Mouse (Mus musculus) heart, adult 2 months (tissue): ENCODE measurements around the gene Masp1. TPM values are rescaled to one million over a fixed set of nuclear protein-coding genes. Genes with fewer than 3 reads are reported as not detected.

Experiments used
- DNase-seq, 2 experiments: peaks; one replicate each; pipeline ENCODE4 v3.0.0; 2021
- H3K27ac ChIP-seq: fragments of 200-600 bp; 2 replicates; pipeline ENCODE4 v1.8.1; 2022
- H3K27me3 ChIP-seq: fragments of 200-500 bp; 2 replicates; pipeline ENCODE4 v1.6.1; 2012; ENCODE audit warnings: mild to moderate bottlenecking, low read length, inconsistent platforms, mixed read lengths; ENCODE audit not compliant: control insufficient read depth, insufficient read depth
- H3K36me3 ChIP-seq: fragments of 200-500 bp; 2 replicates; pipeline ENCODE4 v1.6.1; 2012; ENCODE audit warnings: low read length, inconsistent platforms; ENCODE audit not compliant: control insufficient read depth, insufficient read depth
- H3K4me1 ChIP-seq: fragments of 200-500 bp; 2 replicates; pipeline ENCODE4 v1.6.1; 2011; ENCODE audit warnings: low read length; ENCODE audit not compliant: control insufficient read depth, insufficient read depth
- H3K4me3 ChIP-seq: fragments of 200-600 bp; 2 replicates; pipeline ENCODE4 v1.8.1; 2022
- H3K79me2 ChIP-seq: fragments of 200-500 bp; replicated peaks from 2 replicates; pipeline ENCODE4 v1.6.1; 2012; ENCODE audit warnings: mild to moderate bottlenecking, inconsistent platforms, low read length, moderate library complexity, mixed read lengths; ENCODE audit not compliant: control insufficient read depth, insufficient read depth
- H3K9ac ChIP-seq: fragments of 200-500 bp; 2 replicates; pipeline ENCODE4 v1.6.1; 2012; ENCODE audit warnings: low read depth, mild to moderate bottlenecking, control low read depth, inconsistent platforms, low read length, mixed read lengths
- CTCF ChIP-seq: fragments of 200-600 bp; IDR thresholded peaks from 2 replicates; pipeline ENCODE4 v1.8.1; 2022; ENCODE audit warnings: antibody characterized with exemption, mild to moderate bottlenecking, moderate library complexity
- EP300 ChIP-seq: fragments of 200-500 bp; IDR thresholded peaks from 2 replicates; pipeline ENCODE4 v1.6.1; 2011; ENCODE audit warnings: low read depth, low read length, control low read depth; ENCODE audit not compliant: insufficient read depth
- POLR2A ChIP-seq: fragments of 200-500 bp; IDR thresholded peaks from 2 replicates; pipeline ENCODE4 v1.6.1; 2011; ENCODE audit warnings: mild to moderate bottlenecking, low read depth, low read length, control low read depth; ENCODE audit not compliant: insufficient read depth
- WGBS: fragments of 180-500 bp; shearing (Covaris S2); methylation state at CpG from one replicate; pipeline ENCODE4 v1.1.7; 2018; 5-methylcytosine and 5-hydroxymethylcytosine counted together
- intact Hi-C: fragments of 180-260 bp; cut with DNase I; formaldehyde crosslinking; loops from one replicate; pipeline ENCODE4 v1.15.1; 2025
- polyA plus RNA-seq: library from polyadenylated mRNA; depleted of rRNA; stranded (reverse); fragments of >200 nt; gene quantifications from 2 replicates; pipeline ENCODE4 v1.2.3, GENCODE M21; 2012
- total RNA-seq, 2 experiments: library from RNA; stranded (reverse); gene quantifications; 2 replicates each; pipeline ENCODE4 v1.2.3; 2021

The Masp1 gene
- total and polyA plus RNA-seq, 3 experiments = 10.3 to 15.8 (median 15.4) TPM

DNA sequence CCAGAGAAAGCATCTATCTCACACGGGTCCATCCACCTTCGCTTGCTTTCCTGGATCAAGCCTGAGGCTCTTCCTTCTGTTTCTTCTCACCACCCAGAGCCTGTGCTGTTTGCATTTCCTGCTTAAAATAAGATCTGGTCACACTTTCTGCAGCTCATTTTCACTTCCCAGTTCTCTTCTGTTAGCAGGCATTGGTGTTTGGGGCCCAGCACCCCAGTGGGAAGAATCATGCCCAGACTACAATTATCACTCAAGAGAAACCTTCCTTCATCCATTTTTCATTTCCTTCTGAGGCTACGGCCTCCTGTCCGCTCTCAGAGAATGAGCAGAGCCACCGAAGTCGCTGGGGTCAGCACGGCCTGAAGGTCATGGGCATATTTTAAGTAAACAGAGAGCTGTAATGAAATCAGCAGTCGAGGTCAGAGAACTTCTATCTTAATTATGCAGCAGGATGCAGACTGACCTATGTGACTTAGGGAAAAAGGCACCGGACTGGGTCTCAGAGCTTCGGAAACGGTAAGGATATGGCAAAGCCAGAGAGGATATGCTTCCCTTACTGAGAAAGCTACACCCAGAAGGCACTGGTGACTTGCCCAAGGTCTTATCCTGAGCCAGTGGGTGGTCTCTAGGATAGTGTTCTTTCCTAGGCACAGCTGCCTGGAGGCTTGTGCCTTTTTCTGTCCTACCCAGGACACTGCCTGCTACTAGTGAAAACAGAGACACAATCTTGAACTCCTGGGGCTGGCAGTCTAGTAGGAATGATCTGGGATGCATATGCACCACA, 14.5 kb downstream of the Masp1 start:
- TF ChIP-seq CTCF = no peak
- no peak for TF ChIP-seq POLR2A
- no peak for TF ChIP-seq EP300
- H3K36me3 ChIP-seq = no peaks in the 10 kb centered on the region
- no peak overlapping the region for H3K4me3 ChIP-seq
- H3K27ac ChIP-seq = no peak overlapping the region
- intact Hi-C loops = no loop called here
- no peak for DNase-seq
- 36% methylated on average over 11 of the region's 11 CpGs for WGBS
- no peaks in the 10 kb centered on the region for H3K27me3 ChIP-seq
- H3K79me2 ChIP-seq = no peaks in the 10 kb centered on the region
- H3K9ac ChIP-seq = no peak overlapping the region
- no peaks in the 10 kb centered on the region; the same call in 1 of the 2 replicates for H3K4me1 ChIP-seq

DNA sequence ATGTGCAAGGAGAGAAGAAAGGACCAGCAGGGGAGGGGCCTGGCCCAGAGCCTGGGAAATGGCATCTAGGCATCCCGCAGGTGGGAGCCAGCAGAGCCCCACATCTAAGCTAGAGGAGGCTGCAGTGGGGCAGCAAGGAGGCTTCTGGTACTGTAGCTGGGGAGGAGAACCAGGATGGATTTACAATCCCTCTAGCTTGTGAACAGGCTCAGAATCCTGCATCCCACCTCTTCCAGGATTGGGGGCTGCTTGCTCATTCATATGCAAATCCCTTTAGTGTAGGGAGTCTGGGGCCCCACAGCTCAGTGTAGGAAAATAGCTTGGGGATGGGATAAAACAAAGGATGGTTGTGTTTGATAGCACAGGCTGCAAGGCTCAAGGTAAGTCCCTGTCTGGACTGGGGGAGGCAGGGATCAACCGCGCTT, 16.3 kb downstream of the Masp1 start:
- Histone ChIP-seq H3K27ac (no peak overlapping the region), H3K36me3 (peaks cover 5% of the 10 kb centered on the region), H3K79me2 (no peaks in the 10 kb centered on the region), H3K4me3 (no peak overlapping the region), H3K9ac (no peak overlapping the region), H3K4me1 (peaks cover 1% of the 10 kb centered on the region), H3K27me3 (no peaks in the 10 kb centered on the region)
- WGBS = 92% methylated on average over 3 of the region's 3 CpGs
- TF ChIP-seq CTCF (no peak), POLR2A (no peak), EP300 (no peak)
- DNase-seq = no peak
- intact Hi-C loops = no loop called here

- Histone ChIP-seq H3K79me2 (no peaks in the 10 kb centered on the region), H3K4me3 (no peak overlapping the region), H3K36me3 (peaks cover 9% of the 10 kb centered on the region), H3K9ac (no peak overlapping the region), H3K27me3 (no peaks in the 10 kb centered on the region), H3K4me1 (peaks cover 3% of the 10 kb centered on the region), H3K27ac (no peak overlapping the region)
- TF ChIP-seq EP300 = no peak
- TF ChIP-seq POLR2A = no peak
- no peak for TF ChIP-seq CTCF
- intact Hi-C loops = no loop called here
- 56% methylated on average over 4 of the region's 4 CpGs for WGBS
- no peak for DNase-seq
Observed at GRCm38 (mm10) chr16:23503351-23503750, 17.3 kb downstream of the Masp1 start.

GRCm38 (mm10) chr16:23502478-23502877, 18.1 kb downstream of the Masp1 start:
- peaks cover 17% of the 10 kb centered on the region for H3K36me3 ChIP-seq
- 62% methylated on average over 3 of the region's 3 CpGs for WGBS

GRCm38 (mm10) chr16:23501288-23501687, 19.3 kb downstream of the Masp1 start:
- Histone ChIP-seq H3K27ac (peak overlapping the region; percentile 59), H3K9ac (no peak overlapping the region; the same call in 1 of the 2 replicates), H3K4me3 (no peak overlapping the region), H3K79me2 (no peaks in the 10 kb centered on the region), H3K4me1 (peaks cover 8% of the 10 kb centered on the region), H3K36me3 (peaks cover 22% of the 10 kb centered on the region), H3K27me3 (no peaks in the 10 kb centered on the region)
- 63% methylated on average over 2 of the region's 2 CpGs for WGBS
- no peak for TF ChIP-seq POLR2A
- no peak for TF ChIP-seq EP300
- TF ChIP-seq CTCF = no peak
- DNase-seq = no peak
- intact Hi-C loops = no loop called here

More at GRCm38 (mm10) chr16:23502478-23502877, 18.1 kb downstream of the Masp1 start:
- Histone ChIP-seq H3K9ac (no peak overlapping the region), H3K4me3 (no peak overlapping the region), H3K79me2 (no peaks in the 10 kb centered on the region), H3K27ac (no peak overlapping the region; the same call in 1 of the 2 replicates), H3K27me3 (no peaks in the 10 kb centered on the region), H3K4me1 (peaks cover 8% of the 10 kb centered on the region)
- intact Hi-C loops = no loop called here
- DNase-seq = no peak
- TF ChIP-seq CTCF (no peak), EP300 (no peak)

- H3K27ac ChIP-seq = peak overlapping the region; percentile 59
Observed at GRCm38 (mm10) chr16:23500558-23500957, 20.1 kb downstream of the Masp1 start.

More at GRCm38 (mm10) chr16:23500558-23500957, 20.1 kb downstream of the Masp1 start:
- Histone ChIP-seq H3K9ac (no peak overlapping the region), H3K27me3 (no peaks in the 10 kb centered on the region), H3K36me3 (peaks cover 22% of the 10 kb centered on the region), H3K4me1 (peaks cover 8% of the 10 kb centered on the region), H3K4me3 (no peak overlapping the region), H3K79me2 (no peaks in the 10 kb centered on the region)
- WGBS = 27% methylated on average over 5 of the region's 5 CpGs
- DNase-seq = no peak
- intact Hi-C loops = no loop called here
- TF ChIP-seq POLR2A = no peak
- no peak for TF ChIP-seq CTCF
- TF ChIP-seq EP300 = no peak
